Mouse (Mus musculus) lung, embryonic 14.5 days (tissue): ENCODE data around the gene Lep. TPM values are rescaled to one million over a fixed set of nuclear protein-coding genes. Genes with fewer than 3 reads are reported as not detected.

Experiments
- ATAC-seq: fragments of 200-750 bp; cut with Nextera tagmentation; 2 replicates; pipeline ENCODE4 v1.8.0; 2017; ENCODE audit warnings: mild to moderate bottlenecking, moderate TSS enrichment, moderate library complexity; ENCODE audit not compliant: insufficient read depth
- DNase-seq: peaks from one replicate; pipeline ENCODE4 v3.0.0-alpha.2; 2015
- H3K27ac ChIP-seq: fragments of 300-500 bp; sonication (generic); 2 replicates; pipeline ENCODE4 v1.5.1; 2014; ENCODE audit warnings: low read depth, mild to moderate bottlenecking, moderate library complexity
- H3K27me3 ChIP-seq: fragments of 300-500 bp; sonication (generic); 2 replicates; pipeline ENCODE4 v1.6.1; 2014; ENCODE audit warnings: low read length, control low read depth; ENCODE audit not compliant: insufficient read depth
- H3K36me3 ChIP-seq: fragments of 300-500 bp; sonication (generic); 2 replicates; pipeline ENCODE4 v1.6.1; 2014; ENCODE audit warnings: control low read depth; ENCODE audit not compliant: insufficient read depth
- H3K4me1 ChIP-seq: fragments of 300-500 bp; sonication (generic); 2 replicates; pipeline ENCODE4 v1.6.1; 2014; ENCODE audit warnings: antibody characterized with exemption, control low read depth; ENCODE audit not compliant: insufficient read depth
- H3K4me2 ChIP-seq: fragments of 300-500 bp; sonication (generic); 2 replicates; pipeline ENCODE4 v1.6.1; 2014; ENCODE audit warnings: mild to moderate bottlenecking
- H3K4me3 ChIP-seq: fragments of 300-500 bp; sonication (generic); 2 replicates; pipeline ENCODE4 v1.5.1; 2014; ENCODE audit warnings: low read depth, low read length
- H3K9ac ChIP-seq: fragments of 300-500 bp; sonication (generic); 2 replicates; pipeline ENCODE4 v1.6.1; 2014
- H3K9me3 ChIP-seq: fragments of 300-500 bp; sonication (generic); 2 replicates; pipeline ENCODE4 v1.6.1; 2016; ENCODE audit warnings: low read depth, low read length, control low read depth
- CTCF ChIP-seq: IDR thresholded peaks from 2 replicates; pipeline ENCODE4 v1.5.1; 2016; ENCODE audit warnings: antibody characterized with exemption, low read depth
- WGBS: fragments of 180-500 bp; shearing (Covaris S2); extraction: QIAGEN DNeasy Blood & Tissue Kit; methylation state at CpG from one replicate; pipeline ENCODE4 v1.1.7; 2014; 5-methylcytosine and 5-hydroxymethylcytosine counted together
- polyA plus RNA-seq: library from polyadenylated mRNA; unstranded; fragments of >200 nt; fragmentation: Nextera tagmentation; extraction: Ambion mirVana; gene quantifications from 2 replicates; pipeline ENCODE4 v1.2.1, GENCODE M21; 2014

Lep gene
- polyA plus RNA-seq: not detected in 2 replicates

GRCm38 (mm10) chr6:29059846-29060685 lies at the start of gene Lep:
Gene Lep (plus strand): TSS chr6:29060220.
- Histone ChIP-seq H3K36me3 (no peaks in the 10 kb centered on the region), H3K27me3 (no peaks in the 10 kb centered on the region), H3K4me2 (no peak within 1 kb of the TSS), H3K9me3 (no peaks in the 10 kb centered on the region), H3K4me1 (no peaks in the 10 kb centered on the region), H3K4me3 (no peak within 1 kb of the TSS), H3K27ac (no peak within 1 kb of the TSS), H3K9ac (no peak within 1 kb of the TSS)
- ATAC-seq: no peak
- no peak for DNase-seq
- no peak for TF ChIP-seq CTCF
- 72% methylated on average over 28 of the region's 28 CpGs for WGBS

- ATAC-seq (no peak), DNase-seq (no peak)
- WGBS: 78% methylated on average over 5 of the region's 5 CpGs
- H3K4me3 ChIP-seq: no peak overlapping the region
- TF ChIP-seq CTCF: no peak
- no peaks in the 10 kb centered on the region for H3K9me3 ChIP-seq
- no peak overlapping the region for H3K27ac ChIP-seq
- no peak overlapping the region for H3K4me2 ChIP-seq
- H3K36me3 ChIP-seq: no peaks in the 10 kb centered on the region
- H3K27me3 ChIP-seq: no peaks in the 10 kb centered on the region
- no peak overlapping the region for H3K9ac ChIP-seq
- H3K4me1 ChIP-seq: no peaks in the 10 kb centered on the region
These were observed 48.4 kb upstream of the Lep start for GRCm38 (mm10) chr6:29011651-29012050.

GRCm38 (mm10) chr6:29013216-29013615 lies 46.8 kb upstream of the Lep start:
- Histone ChIP-seq H3K4me3 (no peak overlapping the region), H3K9ac (no peak overlapping the region), H3K27me3 (no peaks in the 10 kb centered on the region), H3K4me1 (no peaks in the 10 kb centered on the region), H3K27ac (no peak overlapping the region), H3K9me3 (no peaks in the 10 kb centered on the region), H3K36me3 (no peaks in the 10 kb centered on the region), H3K4me2 (no peak overlapping the region)
- no peak for ATAC-seq
- DNase-seq: no peak
- TF ChIP-seq CTCF: no peak
- WGBS: 88% methylated on average over 6 of the region's 6 CpGs

GRCm38 (mm10) chr6:29016891-29017412 lies 43.1 kb upstream of the Lep start:
- ATAC-seq: no peak
- Histone ChIP-seq H3K27ac (no peak overlapping the region), H3K4me1 (no peaks in the 10 kb centered on the region), H3K9ac (no peak overlapping the region), H3K4me3 (no peak overlapping the region), H3K27me3 (0 out of 2 replicates have a peak, but pooled peaks cover 2% of the 10 kb centered on the region), H3K36me3 (no peaks in the 10 kb centered on the region), H3K9me3 (no peaks in the 10 kb centered on the region), H3K4me2 (peak overlapping the region; percentile 44; the same call in 1 of the 2 replicates)
- DNase-seq: peak; percentile 55
- WGBS: 2% methylated on average over 16 of the region's 16 CpGs
- TF ChIP-seq CTCF: no peak

- Histone ChIP-seq H3K9ac (no peak overlapping the region), H3K27ac (no peak overlapping the region), H3K4me1 (no peaks in the 10 kb centered on the region), H3K27me3 (0 out of 2 replicates have a peak, but pooled peaks cover 2% of the 10 kb centered on the region), H3K4me3 (no peak overlapping the region), H3K4me2 (no peak overlapping the region), H3K9me3 (no peaks in the 10 kb centered on the region), H3K36me3 (no peaks in the 10 kb centered on the region)
- 67% methylated on average over 18 of the region's 18 CpGs for WGBS
- DNase-seq: no peak
- TF ChIP-seq CTCF: no peak
- no peak for ATAC-seq
These were observed 40.0 kb upstream of the Lep start for GRCm38 (mm10) chr6:29019756-29020720.

- no peaks in the 10 kb centered on the region for H3K9me3 ChIP-seq
- H3K4me1 ChIP-seq: no peaks in the 10 kb centered on the region
- 0 out of 2 replicates have a peak, but pooled peaks cover 8% of the 10 kb centered on the region for H3K27me3 ChIP-seq
- no peak for TF ChIP-seq CTCF
- H3K36me3 ChIP-seq: no peaks in the 10 kb centered on the region
- no peak overlapping the region for H3K4me2 ChIP-seq
- 68% methylated on average over 5 of the region's 5 CpGs for WGBS
- ATAC-seq: no peak
- H3K27ac ChIP-seq: no peak overlapping the region
- H3K9ac ChIP-seq: no peak overlapping the region
- H3K4me3 ChIP-seq: no peak overlapping the region
- DNase-seq: no peak
These were observed 39.1 kb upstream of the Lep start for GRCm38 (mm10) chr6:29020937-29021336.
